Mouse (Mus musculus): ENCODE results near the gene Klhdc9.

DNA sequence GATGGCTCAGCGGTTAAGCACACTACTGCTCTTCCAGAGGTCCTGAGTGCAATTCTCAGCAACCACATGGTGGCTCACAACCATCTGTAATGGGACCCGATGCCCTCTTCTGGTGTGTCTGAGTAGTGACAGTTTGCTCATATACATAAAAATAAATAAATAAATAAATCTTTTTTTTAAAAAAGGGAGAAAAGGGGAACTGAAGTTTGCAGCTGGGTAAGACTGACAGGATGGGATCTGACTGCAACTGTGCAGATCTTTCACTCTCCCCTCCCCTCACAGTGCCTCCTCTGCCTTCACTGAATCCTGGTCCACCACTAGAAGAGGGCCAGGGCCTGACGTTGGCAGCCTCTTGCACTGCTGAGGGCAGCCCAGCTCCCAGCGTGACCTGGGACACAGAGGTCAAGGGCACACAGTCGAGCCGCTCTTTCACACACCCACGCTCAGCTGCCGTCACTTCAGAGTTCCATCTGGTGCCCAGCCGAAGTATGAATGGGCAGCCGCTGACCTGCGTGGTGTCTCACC lies 21.6 kb upstream of the Klhdc9 start:
- no peak for TF ChIP-seq CTCF (IDR thresholded peaks at IDR 0.05; ENCODE audit: extremely low read depth, insufficient read length, insufficient replicate concordance, low read depth, low read length)
- no peak for TF ChIP-seq POLR2A (IDR thresholded peaks at IDR 0.05; ENCODE audit: low read depth, low read length)

All from small intestine, adult 2 months (tissue).